Mouse (Mus musculus) liver, postnatal 0 days (tissue): ENCODE data around the gene Mre11a.

Experiments
- CTCF ChIP-seq: sonication (generic); IDR thresholded peaks from 2 replicates; pipeline ENCODE4 v1.5.1; 2016; ENCODE audit warnings: antibody characterized with exemption, low read depth
- EP300 ChIP-seq: IDR thresholded peaks from 2 replicates; pipeline ENCODE4 v1.6.1; 2016; ENCODE audit warnings: antibody characterized with exemption, low read depth, mild to moderate bottlenecking

DNA sequence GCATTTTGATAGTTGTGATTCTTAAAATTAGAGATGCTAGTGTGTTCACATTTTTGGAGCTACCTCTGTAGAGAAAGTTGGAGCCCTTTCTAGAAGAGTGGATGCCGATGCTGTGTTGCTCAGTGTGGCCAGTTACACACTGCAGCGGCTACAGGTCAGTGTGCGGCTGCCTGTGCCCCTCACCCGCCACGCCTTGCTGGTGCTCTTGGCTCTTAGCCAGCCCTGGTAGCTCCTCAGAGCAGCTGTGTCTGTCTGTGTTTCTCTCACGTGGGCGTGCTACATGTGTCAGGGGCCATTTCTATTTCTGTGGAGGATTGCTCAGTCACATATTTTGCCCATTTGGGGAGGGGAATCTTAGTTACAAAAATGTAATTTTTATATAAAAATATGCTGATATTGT lies 55.1 kb downstream of the Mre11a start:
- TF ChIP-seq EP300 = no peak
- no peak for TF ChIP-seq CTCF
